Mouse (Mus musculus): ENCODE measurements around the gene Hist2h2aa2. TPM values are rescaled to one million over a fixed set of nuclear protein-coding genes. Genes with fewer than 3 reads are reported as not detected.

The Hist2h2aa2 gene
- polyA plus RNA-seq, 1 experiment: 6.8 TPM

DNA sequence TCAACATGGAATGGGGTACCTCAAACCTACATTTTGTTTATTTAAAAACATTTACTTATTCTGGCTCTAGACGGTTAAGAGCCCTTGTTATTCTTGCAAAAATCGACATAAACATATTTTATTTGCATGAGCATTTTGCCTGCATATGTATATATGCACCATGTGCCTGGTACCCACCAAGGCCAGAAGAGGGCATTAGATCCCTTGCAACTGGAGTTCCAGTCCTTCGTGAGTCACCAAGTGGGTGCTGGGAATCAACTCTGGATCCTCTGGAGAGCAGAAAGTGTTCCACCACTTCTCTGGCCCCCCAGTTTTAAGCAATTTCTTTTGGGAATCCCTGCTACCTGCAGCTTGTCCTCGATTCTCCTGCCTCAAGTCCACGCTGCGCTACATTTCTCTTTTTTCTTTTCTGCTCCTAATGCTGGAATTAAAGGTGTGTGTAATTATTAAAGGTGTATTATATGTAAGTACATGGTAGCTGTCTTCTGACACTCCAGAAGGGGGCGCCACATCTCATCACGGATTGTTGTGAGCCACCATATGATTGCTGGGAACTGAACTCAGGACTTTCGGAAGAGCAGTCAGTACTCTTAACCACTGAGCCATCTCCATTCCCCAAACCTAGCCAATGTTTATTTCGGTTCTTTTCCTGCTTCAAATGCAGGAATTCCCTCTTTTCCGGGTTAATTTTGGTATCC is 44.3 kb downstream of the Hist2h2aa2 start:
- H3K27ac ChIP-seq (ENCODE audit: insufficient read depth, low read length): no peak overlapping the region
- WGBS: 91% methylated on average over 11 of the region's 11 CpGs
- no peak for DNase-seq
- TF ChIP-seq CTCF (IDR thresholded peaks at IDR 0.05; ENCODE audit: borderline replicate concordance, insufficient read depth, low read depth, low read length) (peak; percentile 26; the same call in 1 of the 2 replicates), POLR2A (IDR thresholded peaks at IDR 0.05; ENCODE audit: borderline replicate concordance, insufficient read depth, low read length) (peak; percentile 18; the same call in 1 of the 2 replicates)
- no peaks in the 10 kb centered on the region for H3K27me3 ChIP-seq (ENCODE audit: control insufficient read depth, insufficient read depth, low read length)
- no peak overlapping the region for H3K4me3 ChIP-seq (replicated peaks; ENCODE audit: insufficient read depth, low read depth, low read length)
- H3K4me1 ChIP-seq (ENCODE audit: control insufficient read depth, insufficient read depth, low read length): no peaks in the 10 kb centered on the region; the same call in 1 of the 2 replicates

GRCm38 (mm10) chr3:96194966-96195365 is 45.1 kb downstream of the Hist2h2aa2 start:
- no peak for DNase-seq
- Histone ChIP-seq H3K4me3 (replicated peaks; ENCODE audit: insufficient read depth, low read depth, low read length) (no peak overlapping the region), H3K27me3 (ENCODE audit: control insufficient read depth, insufficient read depth, low read length) (no peaks in the 10 kb centered on the region), H3K27ac (ENCODE audit: insufficient read depth, low read length) (no peak overlapping the region), H3K4me1 (ENCODE audit: control insufficient read depth, insufficient read depth, low read length) (no peaks in the 10 kb centered on the region; the same call in 1 of the 2 replicates)
- 86% methylated on average over 10 of the region's 10 CpGs for WGBS
- TF ChIP-seq CTCF (IDR thresholded peaks at IDR 0.05; ENCODE audit: borderline replicate concordance, insufficient read depth, low read depth, low read length) (no peak), POLR2A (IDR thresholded peaks at IDR 0.05; ENCODE audit: borderline replicate concordance, insufficient read depth, low read length) (no peak)

- no peaks in the 10 kb centered on the region for H3K27me3 ChIP-seq (ENCODE audit: control insufficient read depth, insufficient read depth, low read length)
- no peaks in the 10 kb centered on the region; the same call in 1 of the 2 replicates for H3K4me1 ChIP-seq (ENCODE audit: control insufficient read depth, insufficient read depth, low read length)
- WGBS: 56% methylated on average over 12 of the region's 12 CpGs
- no peak overlapping the region for H3K27ac ChIP-seq (ENCODE audit: insufficient read depth, low read length)
- no peak for DNase-seq
- TF ChIP-seq POLR2A (IDR thresholded peaks at IDR 0.05; ENCODE audit: borderline replicate concordance, insufficient read depth, low read length): no peak
- no peak overlapping the region for H3K4me3 ChIP-seq (replicated peaks; ENCODE audit: insufficient read depth, low read depth, low read length)
These were observed 47.1 kb downstream of the Hist2h2aa2 start for GRCm38 (mm10) chr3:96192977-96193376.

Other genes starting within 250 kb of the Hist2h2aa2 start
- gene Plekho1, start 244.3 kb downstream of the Hist2h2aa2 start, polyA plus RNA-seq (2012; rRNA removed): 155 and 160 TPM in 2 replicates
- gene Vps45, start 181.8 kb downstream of the Hist2h2aa2 start, polyA plus RNA-seq (2012; rRNA removed): 33.3 and 33.6 TPM in 2 replicates
- 26.3 and 30.0 TPM in 2 replicates for gene Otud7b, start 135.7 kb downstream of the Hist2h2aa2 start, polyA plus RNA-seq (2012; rRNA removed)
- gene Mtmr11, start 78.3 kb downstream of the Hist2h2aa2 start, polyA plus RNA-seq (2012; rRNA removed): 22.5 and 24.4 TPM in 2 replicates
- gene Sf3b4, start 67.9 kb downstream of the Hist2h2aa2 start, polyA plus RNA-seq (2012; rRNA removed): 59.5 and 66.4 TPM in 2 replicates
- gene Sv2a, start 59.1 kb downstream of the Hist2h2aa2 start, polyA plus RNA-seq (2012; rRNA removed): 399 and 405 TPM in 2 replicates
- 47.0 and 47.8 TPM in 2 replicates for gene Bola1, start 20.6 kb downstream of the Hist2h2aa2 start, polyA plus RNA-seq (2012; rRNA removed)
- gene Hist2h2ab, start 20.4 kb downstream of the Hist2h2aa2 start, polyA plus RNA-seq (2012; rRNA removed): 2.0 and 3.5 TPM in 2 replicates
- gene Hist2h2ac, start 19.4 kb downstream of the Hist2h2aa2 start, polyA plus RNA-seq (2012; rRNA removed): 2.2 and 4.8 TPM in 2 replicates
- 8.0 and 9.3 TPM in 2 replicates for gene Hist2h2be, start 19.2 kb downstream of the Hist2h2aa2 start, polyA plus RNA-seq (2012; rRNA removed)
- 4.5 and 6.3 TPM in 2 replicates for gene Hist2h3c2, start 1.1 kb downstream of the Hist2h2aa2 start, polyA plus RNA-seq (2012; rRNA removed)
- 127 and 149 TPM in 2 replicates for gene Hist2h2aa1, start 5.2 kb upstream of the Hist2h2aa2 start, polyA plus RNA-seq (2012; rRNA removed)
- gene Hist2h3c1, start 6.4 kb upstream of the Hist2h2aa2 start, polyA plus RNA-seq (2012; rRNA removed): not detected in 2 replicates
- gene Hist2h4, start 23.0 kb upstream of the Hist2h2aa2 start, polyA plus RNA-seq (2012; rRNA removed): 6.2 and 8.7 TPM in 2 replicates
- gene Hist2h3b, start 28.4 kb upstream of the Hist2h2aa2 start, polyA plus RNA-seq (2012; rRNA removed): 8.1 and 13.9 TPM in 2 replicates
- 5.4 and 6.7 TPM in 2 replicates for gene Hist2h2bb, start 29.5 kb upstream of the Hist2h2aa2 start, polyA plus RNA-seq (2012; rRNA removed)
- gene Fcgr1, start 53.7 kb upstream of the Hist2h2aa2 start, polyA plus RNA-seq (2012; rRNA removed): 2.0 TPM in 2 replicates
- gene BC107364, start 212.0 kb upstream of the Hist2h2aa2 start, polyA plus RNA-seq (2012; rRNA removed): not detected in 2 replicates